Mouse (Mus musculus) brain, embryonic 18.5 days (tissue): ENCODE results near the gene I0C0044D17Rik.

Source experiments
- DNase-seq: peaks from one replicate; pipeline ENCODE4 v3.0.0-alpha.2; 2012; ENCODE audit warnings: low read depth, low spot score

Gene I0C0044D17Rik

DNA sequence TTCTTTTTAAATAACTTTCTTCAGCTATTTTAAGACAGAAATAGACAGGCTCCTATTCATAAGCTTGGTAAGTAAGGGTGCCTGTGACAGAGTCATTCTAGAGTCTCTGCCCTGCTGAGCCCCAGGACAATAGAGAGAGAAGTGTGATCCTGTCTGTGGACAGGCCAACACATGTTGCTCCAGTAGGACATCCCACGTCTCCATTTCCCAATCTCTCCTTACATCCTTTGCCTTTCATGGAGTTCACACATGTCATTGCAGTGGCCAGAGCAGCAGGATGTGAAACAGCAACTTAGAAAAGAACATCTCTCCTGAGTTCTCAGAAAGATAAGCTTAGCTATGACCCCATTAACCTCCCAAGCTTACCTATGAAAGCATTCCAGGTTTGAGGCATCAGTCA lies 8.1 kb upstream of the I0C0044D17Rik start:
- no peak for DNase-seq

DNA sequence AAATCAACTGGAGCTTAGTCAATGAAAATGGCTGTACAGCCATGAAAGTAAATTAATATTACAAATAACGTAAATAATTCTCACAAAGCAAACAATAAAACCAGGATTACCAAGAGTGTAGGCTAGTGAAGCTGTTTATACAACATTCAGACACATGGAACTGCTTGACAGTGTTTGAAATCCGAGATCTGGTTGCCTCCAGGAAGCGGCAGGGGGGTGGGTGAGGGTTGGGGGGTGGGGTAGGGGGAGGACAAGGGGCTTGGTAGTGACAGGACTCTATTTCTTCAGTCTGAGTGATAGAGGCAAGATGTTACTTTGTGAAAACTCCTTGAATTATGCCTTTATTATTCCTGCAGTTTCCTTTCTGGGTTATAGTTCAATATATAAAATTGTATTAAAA lies 3.1 kb upstream of the I0C0044D17Rik start:
- DNase-seq: no peak

DNA sequence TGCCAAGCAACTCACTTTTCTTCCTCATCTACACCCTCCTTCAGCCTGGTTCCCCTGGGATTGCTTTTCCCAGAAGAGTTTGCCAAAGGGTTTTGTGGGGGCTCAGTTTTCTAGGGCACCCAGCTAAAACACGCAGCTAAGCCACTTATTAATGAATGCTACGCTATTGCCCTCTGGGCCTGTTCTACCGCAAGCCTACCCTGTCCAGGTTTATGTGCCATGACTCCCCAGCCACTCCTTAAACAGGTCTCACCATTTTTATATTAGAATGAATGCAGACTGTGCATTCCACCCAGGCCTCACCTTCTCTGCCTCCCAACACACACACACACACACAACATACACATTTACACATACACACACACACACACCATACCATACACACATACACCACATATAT lies 593 bp downstream of the I0C0044D17Rik start:
- DNase-seq: no peak

DNA sequence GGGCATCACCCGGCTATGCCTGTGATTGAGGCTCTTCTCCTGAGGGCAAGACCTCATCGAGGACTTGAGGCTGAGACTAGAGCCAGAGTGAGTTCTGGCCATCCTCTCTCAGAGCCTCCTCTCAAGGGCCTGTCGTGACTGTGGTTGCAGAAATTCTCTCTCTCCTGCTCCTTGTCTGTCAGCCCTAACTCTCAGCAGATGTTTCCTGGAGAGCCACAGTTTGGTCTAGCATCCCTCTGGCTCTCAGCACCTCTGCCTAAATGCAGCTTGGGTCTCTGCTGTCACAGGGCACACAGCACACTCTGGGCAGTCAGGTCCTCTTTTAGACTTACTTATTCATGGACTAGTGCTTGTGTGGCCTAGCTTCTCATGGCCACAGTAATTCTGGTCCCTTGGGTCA lies 1.2 kb downstream of the I0C0044D17Rik start:
- DNase-seq: no peak

DNA sequence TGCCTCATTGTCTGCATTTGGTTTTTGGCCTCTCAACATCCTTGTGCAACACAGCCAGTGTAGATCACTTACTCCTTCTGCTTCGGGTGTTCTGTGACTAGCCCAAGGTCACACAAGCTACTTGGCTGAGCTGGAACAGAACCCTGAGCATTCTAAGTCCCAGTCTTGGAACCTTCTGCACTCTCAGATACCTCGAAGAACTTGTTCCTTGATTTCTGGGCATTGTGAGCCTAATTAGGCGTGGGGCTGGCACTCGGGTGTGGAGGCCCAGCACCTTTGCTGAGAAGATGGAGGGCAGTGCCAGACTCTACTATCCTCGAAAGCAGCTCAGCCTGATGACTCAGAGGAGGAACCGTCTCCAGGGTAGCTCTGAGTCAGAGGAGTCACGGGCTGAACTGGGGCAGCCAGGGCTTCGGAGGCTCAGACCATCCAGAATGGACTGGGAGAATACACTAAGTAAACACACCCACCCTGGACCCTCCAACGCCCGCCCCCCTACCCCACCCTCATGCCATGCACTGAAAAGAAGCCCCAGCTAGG lies 4.4 kb downstream of the I0C0044D17Rik start:
- DNase-seq: no peak

DNA sequence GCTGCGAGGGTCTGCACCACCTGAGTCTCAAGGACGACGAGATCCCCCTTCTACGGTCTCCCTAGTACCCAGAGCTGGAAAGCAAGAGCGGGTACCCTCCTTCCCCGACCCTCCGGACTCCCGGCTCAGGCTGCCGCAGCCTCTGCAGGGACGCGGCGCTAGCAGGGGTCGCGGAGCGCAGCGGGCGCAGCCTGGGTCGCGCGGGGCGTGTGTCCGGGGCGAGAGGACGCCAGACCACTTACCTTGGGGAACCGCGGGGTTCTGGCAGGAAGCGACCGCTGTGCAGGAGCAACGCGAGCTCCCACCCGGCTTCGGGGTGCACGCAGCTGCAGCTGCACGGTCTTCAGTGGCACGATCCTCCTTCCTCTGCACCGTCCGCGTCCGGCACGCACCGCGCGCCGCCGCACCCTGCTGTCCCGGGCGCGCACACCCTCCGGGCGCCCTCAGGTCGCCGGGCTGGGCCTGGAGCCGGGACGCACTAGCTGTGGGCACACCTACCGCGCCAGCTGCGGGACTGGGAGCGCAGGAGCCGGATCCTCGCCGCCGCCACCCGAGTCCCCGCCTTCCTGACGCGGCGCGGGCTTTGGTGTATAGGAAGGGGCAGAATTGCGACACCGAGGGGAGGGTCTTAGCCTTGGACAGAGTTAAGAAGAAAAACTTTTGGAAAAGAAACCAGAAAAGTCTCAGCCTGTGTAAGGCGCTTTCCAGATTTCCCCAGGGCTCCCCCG lies 6.3 kb downstream of the I0C0044D17Rik start, which contains the start of gene Kank4:
Gene Kank4 (minus strand): TSS at position 354 of the 728 bp plus-strand sequence.
- no peak for DNase-seq

DNA sequence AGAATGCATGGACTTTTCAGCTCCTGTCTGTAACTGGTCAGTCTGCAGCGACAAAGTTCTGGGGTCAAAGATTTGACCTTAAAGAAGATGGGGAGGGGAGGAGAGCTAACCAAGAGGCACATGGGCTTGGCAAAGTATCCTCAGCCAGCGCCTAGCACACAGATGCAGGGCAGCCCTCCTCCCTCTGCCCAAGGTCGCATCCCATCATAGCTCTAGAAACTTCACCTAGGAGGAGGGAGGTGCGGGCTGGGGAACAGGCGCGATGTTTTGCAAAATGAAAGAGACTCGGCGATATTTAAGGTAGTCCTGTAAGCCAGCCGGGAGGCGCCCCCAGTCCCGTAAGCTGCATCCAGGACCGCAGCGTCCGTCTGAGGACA lies 6.8 kb downstream of the I0C0044D17Rik start:
- no peak for DNase-seq

DNA sequence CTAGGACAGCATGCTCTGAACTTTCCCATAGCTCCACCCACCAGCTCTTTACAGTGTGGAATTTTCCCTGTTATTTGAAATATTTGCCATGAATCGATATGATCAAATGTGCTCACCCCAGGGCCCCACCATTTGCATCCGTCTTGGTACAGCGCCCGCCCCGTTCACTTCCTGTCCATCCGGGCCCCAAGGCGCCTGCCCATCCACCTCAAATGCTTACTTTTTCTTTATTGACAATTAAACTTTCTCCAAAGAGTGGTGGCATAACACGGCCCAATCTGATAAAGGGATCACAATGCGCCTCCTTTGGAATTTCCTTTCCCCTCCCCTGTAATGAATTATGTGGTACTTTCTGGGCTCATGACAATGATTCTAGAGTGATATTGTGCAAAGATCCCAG lies 17.3 kb downstream of the I0C0044D17Rik start:
- no peak for DNase-seq

DNA sequence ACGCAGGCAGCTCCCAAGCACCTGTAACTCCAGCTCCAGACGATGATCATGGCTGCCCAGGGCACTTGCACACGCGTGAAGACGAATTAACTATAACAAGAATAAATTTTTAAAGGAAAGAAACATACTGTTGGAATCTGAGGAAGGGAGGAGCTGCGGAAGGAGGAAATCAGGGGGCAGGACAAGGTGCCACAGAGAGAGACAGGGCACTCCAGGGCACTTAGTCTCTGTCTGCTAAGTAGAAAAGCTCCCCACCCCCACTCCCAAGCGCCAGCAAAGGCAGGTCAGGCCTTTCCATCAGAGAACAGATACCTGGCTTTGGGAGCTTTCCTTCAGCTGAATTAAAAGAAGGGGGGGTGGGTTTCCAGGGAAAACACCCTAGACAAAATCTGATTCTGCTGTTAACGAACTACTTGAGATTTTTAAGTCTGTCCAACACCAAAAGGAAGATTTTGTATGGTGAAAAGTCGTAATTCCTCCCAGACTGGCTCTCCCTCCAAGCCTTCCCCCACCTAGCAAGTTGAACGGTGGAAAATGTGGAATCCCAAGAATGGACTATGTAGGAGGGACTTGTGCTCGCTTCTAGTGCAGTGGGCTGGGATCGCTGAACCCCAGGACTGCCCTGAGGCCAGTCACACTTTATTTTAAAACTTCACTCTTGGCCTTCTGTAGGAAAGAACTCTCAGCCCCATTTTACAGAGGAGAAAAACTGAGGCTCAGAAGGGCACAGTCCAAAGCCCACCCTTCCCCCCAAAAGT lies 18.2 kb downstream of the I0C0044D17Rik start:
- no peak for DNase-seq

DNA sequence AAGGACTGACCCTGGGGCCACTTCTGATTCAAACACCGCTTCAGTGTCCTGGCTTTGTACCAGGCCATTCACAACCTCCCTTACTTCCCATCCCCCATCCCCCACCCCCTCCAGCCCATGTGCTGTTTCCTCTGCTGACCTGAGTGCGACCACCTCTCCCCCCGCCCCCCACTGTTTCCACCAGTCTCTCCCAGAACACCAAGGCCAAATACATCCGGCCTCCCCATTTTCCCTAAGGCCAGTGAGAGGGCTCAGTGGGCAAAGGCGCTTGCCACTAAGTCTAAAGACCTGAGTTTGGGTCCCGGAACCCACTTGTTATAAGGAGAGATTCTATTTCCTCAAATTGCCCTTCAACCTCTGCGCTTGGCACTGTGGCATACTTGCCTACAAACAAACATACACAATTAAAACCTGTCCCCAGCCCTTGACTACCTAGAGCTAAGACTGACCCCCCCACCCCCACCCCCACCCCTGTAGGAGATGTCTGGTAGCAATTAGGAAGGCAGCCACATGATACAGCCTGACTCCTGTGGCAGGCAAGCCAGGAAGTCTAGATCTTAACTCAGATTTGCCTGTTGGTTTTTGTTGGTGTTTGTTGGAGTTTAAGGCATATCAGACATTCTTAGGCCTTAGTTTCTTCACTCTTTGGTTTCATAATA lies 19.0 kb downstream of the I0C0044D17Rik start:
- DNase-seq: no peak

DNA sequence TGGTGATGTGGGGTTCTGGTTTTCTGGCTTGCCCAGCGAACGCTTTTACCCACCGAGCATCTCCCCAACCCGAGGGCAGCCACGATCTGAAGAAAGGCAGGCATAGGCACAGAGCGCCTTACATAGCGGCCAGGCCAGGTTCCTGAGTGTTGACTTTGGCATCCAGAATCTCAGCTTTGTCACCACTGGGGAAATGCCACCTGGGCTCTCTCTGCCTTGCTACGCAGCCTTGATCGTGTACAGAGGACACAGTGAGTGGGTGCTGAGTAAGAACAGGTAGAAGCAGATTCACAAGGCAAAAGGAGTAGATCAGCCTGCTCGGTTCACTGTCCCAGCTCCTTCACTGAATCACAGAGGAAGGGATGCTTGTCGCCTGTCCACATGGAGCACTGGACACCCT lies 21.9 kb downstream of the I0C0044D17Rik start:
- DNase-seq: no peak

DNA sequence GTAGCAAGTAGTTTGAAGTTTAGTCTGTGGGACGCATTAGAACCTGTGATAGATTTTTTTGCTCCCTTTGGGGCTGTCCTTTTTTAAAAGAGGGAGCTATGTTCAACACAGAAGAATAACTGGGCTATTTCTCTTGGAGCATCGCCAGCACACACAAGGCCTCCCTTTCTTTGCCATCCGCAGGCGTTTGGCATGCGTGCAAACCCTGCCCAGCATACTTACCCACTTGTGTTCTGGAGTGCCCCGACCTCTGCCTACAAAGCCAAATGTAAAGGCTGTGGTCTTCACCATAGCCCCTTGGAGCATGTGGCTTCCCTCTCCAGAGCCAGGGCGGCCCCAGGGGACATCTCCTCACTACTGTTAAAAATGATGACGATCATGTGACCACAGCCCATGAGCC lies 22.8 kb downstream of the I0C0044D17Rik start:
- DNase-seq: no peak

DNA sequence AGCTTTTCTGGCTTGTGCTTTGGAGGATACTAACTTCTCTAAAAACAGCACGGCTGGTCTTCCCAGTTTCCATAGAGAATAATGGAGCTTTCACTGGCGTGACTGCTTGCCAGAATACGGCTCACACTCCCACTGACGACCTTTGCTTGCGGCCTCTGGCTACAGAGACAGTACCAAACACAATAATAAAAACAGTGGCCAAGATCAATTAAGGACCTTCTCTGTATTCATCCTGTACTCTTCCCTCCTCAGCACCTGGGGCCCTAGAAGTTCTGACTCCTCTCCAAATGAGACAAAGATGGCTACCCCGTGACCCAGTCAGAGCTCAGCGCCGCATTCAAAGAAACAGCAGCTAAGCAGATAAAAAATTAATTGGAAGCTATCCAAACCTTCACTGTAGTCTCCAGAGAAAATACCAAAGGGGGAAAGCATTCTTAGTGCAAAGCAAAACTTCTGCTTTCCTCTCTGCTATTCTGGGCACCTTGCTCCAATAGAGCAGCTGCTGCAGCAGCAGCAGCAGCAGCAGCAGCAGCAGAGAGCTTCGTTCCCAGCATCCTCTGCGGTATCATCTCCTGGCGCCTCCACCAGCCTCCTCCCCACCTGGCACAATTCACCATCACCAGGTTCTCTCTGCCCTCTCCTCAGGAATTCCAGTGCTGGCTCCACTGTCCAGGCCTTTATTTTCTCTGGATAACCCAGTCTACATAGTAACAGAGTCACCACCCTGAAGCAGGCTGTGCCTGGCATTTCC lies 26.9 kb downstream of the I0C0044D17Rik start:
- DNase-seq: no peak

DNA sequence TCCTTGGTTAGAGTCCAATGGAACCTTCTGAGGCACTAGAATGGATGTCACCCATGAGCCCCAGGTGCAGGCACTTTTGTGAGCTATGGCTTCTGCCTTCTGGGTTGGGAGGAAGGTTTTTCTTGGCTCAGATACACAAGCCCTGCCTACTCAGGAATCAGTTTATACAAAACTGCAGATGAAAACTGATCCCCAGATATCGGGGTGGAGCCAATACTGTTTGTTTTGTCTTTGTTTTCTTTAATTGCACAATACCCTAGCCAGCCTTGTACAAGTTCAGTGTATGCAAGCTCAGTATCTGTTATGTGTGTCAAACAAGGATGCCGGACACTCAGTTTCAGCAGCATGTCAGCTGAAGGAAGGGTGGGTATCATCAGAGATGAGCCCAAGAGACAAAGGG lies 28.4 kb downstream of the I0C0044D17Rik start:
- no peak for DNase-seq

DNA sequence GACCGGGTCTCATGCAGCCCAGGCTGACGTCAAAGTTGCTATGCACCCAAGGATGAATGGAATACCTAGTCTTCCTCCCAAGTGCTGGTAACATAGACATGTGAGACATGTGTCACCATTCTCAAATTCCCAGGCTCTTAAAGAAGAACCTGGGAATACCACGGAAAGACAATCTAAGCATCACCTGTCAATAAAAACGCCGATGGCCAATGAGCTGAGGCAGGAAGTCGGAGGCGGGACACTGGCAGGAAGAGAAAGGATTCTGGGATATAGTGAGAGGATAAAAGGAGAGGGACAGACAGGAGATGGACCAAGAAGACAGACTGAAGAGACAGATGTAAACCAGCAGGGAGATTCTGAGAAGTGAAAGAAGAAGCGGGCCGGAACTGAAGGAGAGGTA lies 30.2 kb downstream of the I0C0044D17Rik start:
- no peak for DNase-seq

DNA sequence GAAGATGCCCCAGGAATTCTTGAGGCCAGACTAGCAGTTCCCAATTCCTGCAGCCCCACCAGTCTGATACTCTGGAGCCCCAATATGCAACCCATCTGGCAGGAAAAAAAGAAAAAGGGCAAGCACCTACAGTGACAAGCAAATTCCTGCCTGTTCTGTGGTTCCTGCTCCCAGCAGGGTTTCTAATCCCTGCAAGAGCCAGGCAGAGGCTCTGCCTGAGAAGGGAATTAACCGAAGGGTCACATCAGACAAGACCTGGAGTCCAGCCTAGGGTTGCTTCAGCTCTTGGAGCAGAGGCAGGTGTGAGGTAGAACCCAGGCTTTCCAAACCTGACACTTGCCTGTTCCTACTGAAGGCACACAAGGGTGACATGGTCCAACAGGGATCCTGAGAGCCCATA lies 32.9 kb downstream of the I0C0044D17Rik start:
- DNase-seq: no peak

DNA sequence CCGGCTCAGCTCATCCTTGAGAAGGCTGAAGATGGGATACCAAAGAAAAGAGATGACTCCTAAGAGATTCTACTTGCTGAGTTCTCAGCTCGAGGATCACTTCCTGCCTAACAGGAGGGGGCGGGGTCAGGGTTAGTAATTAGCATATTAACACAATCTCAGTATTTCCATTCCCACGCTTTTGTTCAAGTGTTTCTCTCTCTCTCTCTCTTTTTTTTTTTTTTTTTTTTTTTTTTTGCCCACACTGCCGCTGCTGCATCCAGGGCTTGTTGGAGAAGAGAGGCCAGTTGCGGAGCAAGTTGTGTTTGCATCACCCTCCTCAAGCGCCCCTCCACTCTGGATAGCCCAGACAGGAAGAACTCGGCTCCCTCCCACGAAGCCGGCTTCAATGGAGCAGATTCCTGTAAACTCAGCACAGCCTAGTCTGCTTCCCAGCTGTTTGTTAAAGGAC lies 33.8 kb downstream of the I0C0044D17Rik start:
- DNase-seq: no peak

DNA sequence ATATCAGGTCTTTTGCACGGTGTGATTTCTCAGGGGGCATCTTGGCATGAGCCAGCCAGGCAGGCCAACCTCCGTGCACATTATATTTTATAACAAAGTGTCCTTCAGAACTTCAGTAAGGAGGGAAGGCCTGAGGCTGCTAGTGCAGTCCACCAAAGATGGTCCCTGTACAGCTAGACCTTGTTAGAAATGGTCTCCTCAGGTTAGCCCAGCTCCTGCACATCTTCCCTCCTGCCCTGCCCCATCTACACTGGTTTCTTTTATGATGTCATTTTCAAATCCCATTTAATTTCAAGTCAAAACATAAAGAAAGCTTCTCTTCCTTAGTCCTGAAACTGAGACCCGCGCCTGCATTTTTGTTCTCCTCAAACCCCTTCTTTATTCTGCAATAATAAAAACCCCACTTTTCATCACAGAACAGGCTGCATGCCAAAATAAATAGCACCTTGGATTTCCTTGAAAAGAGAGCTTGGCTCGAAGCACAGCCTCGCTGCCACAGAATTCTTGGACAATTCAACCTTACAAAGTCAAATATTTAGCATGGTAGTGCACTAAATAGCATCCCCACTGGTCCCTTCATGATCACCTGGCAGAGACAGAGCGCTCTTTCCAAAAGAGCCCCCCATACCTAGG lies 34.4 kb downstream of the I0C0044D17Rik start:
- DNase-seq: no peak

DNA sequence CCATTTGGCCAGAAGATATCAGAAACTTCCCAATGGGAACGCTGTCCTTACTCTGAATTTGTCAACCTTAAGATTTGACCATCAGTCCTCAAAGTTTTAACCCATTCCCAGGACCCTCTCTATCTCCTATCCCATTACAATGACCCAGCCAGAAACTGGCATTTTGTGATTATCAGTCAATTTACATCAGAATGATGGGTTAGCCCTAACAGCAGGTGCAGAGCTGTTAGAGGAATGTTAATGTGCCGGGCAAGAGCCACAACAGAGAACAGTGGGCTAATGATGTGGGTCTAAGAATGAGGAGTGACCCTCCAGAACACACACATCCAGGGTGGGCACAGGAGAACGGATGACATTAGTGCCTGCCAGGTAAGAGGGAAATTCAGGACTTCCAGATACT lies 37.4 kb downstream of the I0C0044D17Rik start:
- DNase-seq: no peak

DNA sequence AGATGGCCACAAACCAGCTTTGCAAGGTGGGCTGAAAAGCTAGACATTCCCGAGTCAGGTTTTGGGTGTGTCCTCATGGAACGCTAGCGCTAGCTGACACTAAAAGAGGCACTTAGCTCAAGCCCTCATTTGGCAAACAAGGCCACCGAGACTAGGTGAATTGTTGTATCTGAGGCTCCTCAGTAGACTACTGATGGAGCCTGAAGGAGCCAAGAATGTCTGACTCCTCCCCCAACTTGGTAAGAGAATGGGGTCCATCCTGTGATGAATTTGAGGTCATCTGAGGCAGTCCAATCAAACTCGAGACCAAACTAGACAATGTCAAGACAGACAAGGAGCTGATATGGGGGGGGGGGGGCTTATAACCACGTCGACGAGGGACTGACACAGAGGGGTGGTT lies 37.8 kb downstream of the I0C0044D17Rik start:
- no peak for DNase-seq

DNA sequence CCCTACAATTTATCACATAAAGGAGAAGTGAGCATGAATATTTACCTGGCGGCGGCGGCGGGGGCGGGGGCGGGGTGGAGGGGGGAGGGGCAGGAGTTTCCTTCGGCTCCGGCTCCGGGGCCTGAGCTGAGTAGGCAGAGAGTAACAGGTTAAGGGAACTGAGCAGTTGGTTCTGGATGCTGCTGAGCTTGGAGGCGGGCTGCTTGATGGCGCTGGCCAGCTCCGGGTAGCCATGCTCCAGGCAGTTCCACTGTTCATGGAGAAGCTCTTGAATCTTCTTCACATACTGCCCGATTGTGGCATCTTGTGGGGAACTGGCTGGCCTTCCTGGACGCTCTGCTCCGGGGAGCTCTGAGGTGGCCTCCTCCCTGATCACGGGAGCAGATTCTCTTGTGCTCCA lies 45.4 kb downstream of the I0C0044D17Rik start:
- DNase-seq: no peak
